Mouse (Mus musculus) small intestine, adult 2 months (tissue): ENCODE measurements around the gene Taf5l. TPM values are rescaled to one million over a fixed set of nuclear protein-coding genes. Genes with fewer than 3 reads are reported as not detected.
A peak's percentile ranks its signal among the peaks of the same experiment; 100 is the strongest.

Experiments
- H3K27ac ChIP-seq: fragments of 200-500 bp; 2 replicates; pipeline ENCODE4 v1.5.1; 2012; ENCODE audit warnings: low read depth, low read length, control low read depth, inconsistent platforms; ENCODE audit not compliant: insufficient read depth
- H3K27me3 ChIP-seq: fragments of 200-500 bp; 2 replicates; pipeline ENCODE4 v1.6.1; 2012; ENCODE audit warnings: mild to moderate bottlenecking, moderate library complexity, low read length, inconsistent platforms; ENCODE audit not compliant: control insufficient read depth, insufficient read depth
- H3K36me3 ChIP-seq: fragments of 200-500 bp; 2 replicates; pipeline ENCODE4 v1.6.1; 2012; ENCODE audit warnings: mild to moderate bottlenecking, low read length, control low read depth, inconsistent platforms; ENCODE audit not compliant: control insufficient read depth, insufficient read depth
- H3K4me1 ChIP-seq: fragments of 200-500 bp; 2 replicates; pipeline ENCODE4 v1.6.1; 2012; ENCODE audit warnings: low read length, inconsistent platforms, mixed read lengths; ENCODE audit not compliant: control insufficient read depth, insufficient read depth, insufficient read length
- H3K4me3 ChIP-seq: fragments of 200-500 bp; 2 replicates; pipeline ENCODE4 v1.5.1; 2012; ENCODE audit warnings: low read depth, mild to moderate bottlenecking, control low read depth, inconsistent platforms, low read length, moderate library complexity
- CTCF ChIP-seq: fragments of 200-500 bp; IDR thresholded peaks from 2 replicates; pipeline ENCODE4 v1.5.1; 2012; ENCODE audit warnings: low read depth, mild to moderate bottlenecking, control low read depth, inconsistent platforms, low read length, moderate library complexity, mixed read lengths; ENCODE audit not compliant: insufficient replicate concordance, insufficient read length; ENCODE audit errors: extremely low read depth
- POLR2A ChIP-seq: fragments of 200-500 bp; IDR thresholded peaks from 2 replicates; pipeline ENCODE4 v1.6.1; 2012; ENCODE audit warnings: low read depth, mild to moderate bottlenecking, control low read depth, inconsistent platforms, low read length, moderate library complexity
- WGBS: fragments of 180-500 bp; shearing (Covaris S2); methylation state at CpG from one replicate; pipeline ENCODE4 v1.1.7; 2018; 5-methylcytosine and 5-hydroxymethylcytosine counted together
- polyA plus RNA-seq: library from polyadenylated mRNA; depleted of rRNA; stranded (reverse); fragments of >200 nt; gene quantifications from 2 replicates; pipeline ENCODE4 v1.2.3, GENCODE M21; 2012; rRNA removed

Gene Taf5l
- polyA plus RNA-seq, 1 experiment: 29.2 TPM

- under 1% methylated on average over 77 of the region's 77 CpGs for WGBS
- Histone ChIP-seq H3K4me3 (peak within 1 kb of the TSS; percentile 98), H3K36me3 (peaks cover 21% of the 10 kb centered on the region)
Observed at GRCm38 (mm10) chr8:123948942-123949685, 72.1 kb downstream of the Taf5l start, which contains the start of gene Nup133. Nup133 (minus strand) TSS chr8:123949265.

More at GRCm38 (mm10) chr8:123948942-123949685, 72.1 kb downstream of the Taf5l start, which contains the start of gene Nup133:
- Histone ChIP-seq H3K27ac (peak within 1 kb of the TSS; percentile 75), H3K27me3 (no peaks in the 10 kb centered on the region), H3K4me1 (peaks cover 3% of the 10 kb centered on the region; the same call in 1 of the 2 replicates)
- TF ChIP-seq CTCF (no peak), POLR2A (no peak)

Other genes with a start within 250 kb of the Taf5l start
- 23.0 and 59.8 TPM in 2 replicates for gene Rab4a, start 215.4 kb downstream of the Taf5l start, polyA plus RNA-seq
- 0.70 and 1.3 TPM in 2 replicates for gene Ccsap, start 161.2 kb downstream of the Taf5l start, polyA plus RNA-seq
- 4.1 and 10.8 TPM in 2 replicates for gene Acta1, start 126.6 kb downstream of the Taf5l start, polyA plus RNA-seq
- 2.4 and 4.3 TPM in 2 replicates for gene Nup133, start 72.1 kb downstream of the Taf5l start, polyA plus RNA-seq
- 15.3 and 18.2 TPM in 2 replicates for gene Abcb10, start 38.3 kb downstream of the Taf5l start, polyA plus RNA-seq
- 1.4 and 2.5 TPM in 2 replicates for gene Urb2, start 111 bp upstream of the Taf5l start, polyA plus RNA-seq
- gene Galnt2, start 210.0 kb upstream of the Taf5l start, polyA plus RNA-seq: 8.1 and 9.4 TPM in 2 replicates